Mouse (Mus musculus) embryonic fibroblast, embryonic 13.5 days (primary cell): ENCODE results near the gene Ppfia4.

Experiments
- CTCF ChIP-seq: IDR thresholded peaks from 2 replicates; pipeline ENCODE4 v1.5.1; 2011; ENCODE audit warnings: mild to moderate bottlenecking, control low read depth, low read length, moderate library complexity, borderline replicate concordance; ENCODE audit not compliant: insufficient read depth
- POLR2A ChIP-seq: IDR thresholded peaks from 2 replicates; pipeline ENCODE4 v1.6.1; 2011; ENCODE audit warnings: low read depth, mild to moderate bottlenecking, control low read depth, low read length, moderate library complexity

DNA sequence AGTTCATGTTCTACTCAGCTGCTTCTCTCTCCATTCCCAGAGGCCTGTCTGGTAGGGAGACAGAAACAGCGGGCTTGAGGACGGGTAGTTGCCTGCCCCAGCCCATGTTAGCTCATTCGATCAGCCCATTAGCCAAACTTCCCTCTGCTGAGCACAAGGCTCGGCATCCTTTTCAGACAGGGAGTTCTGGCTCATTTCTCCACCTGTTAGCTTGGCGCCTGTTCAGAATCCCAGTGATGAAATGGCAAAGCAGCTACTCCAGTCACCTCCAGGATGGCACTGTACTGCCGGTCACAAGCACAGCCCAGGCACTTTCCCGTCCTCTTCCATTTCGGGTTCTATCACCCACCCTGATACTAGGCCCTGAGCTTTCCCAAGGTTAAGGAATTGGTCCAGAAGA lies 35.5 kb downstream of the Ppfia4 start:
- TF ChIP-seq CTCF (no peak), POLR2A (no peak)
